9 mouse cellular contexts compared by ENCODE assay signal in the genomic region with DNA sequence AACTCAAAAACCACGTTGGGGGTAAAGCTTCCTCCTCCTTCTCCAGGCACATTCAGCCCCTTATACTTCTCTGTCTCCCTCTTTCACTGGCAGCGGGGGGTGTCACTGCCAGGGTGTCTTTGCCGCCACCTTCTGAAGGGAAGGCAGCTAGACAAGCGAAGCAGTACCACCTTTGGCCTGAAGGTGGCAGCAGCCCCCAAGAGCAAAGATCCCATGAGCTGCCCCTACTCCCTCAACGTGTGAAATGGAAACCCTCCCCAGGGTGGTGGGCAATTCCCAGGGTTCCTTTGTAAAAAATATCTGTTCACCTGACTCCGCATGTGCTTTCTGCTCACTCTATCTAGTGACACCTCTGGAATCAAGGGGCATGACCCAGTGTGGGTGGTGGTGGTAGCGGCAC. TPM values are rescaled to one million over a fixed set of nuclear protein-coding genes. Genes with fewer than 3 reads are reported as not detected.
DNase-seq lines count a peak whose midpoint lies in the region; ATAC-seq lines count a peak whose summit lies in the region.
"Had no signal": no experiment of that assay in that cellular context is flagged by ENCODE, and none has a peak within 500 bp of the region (broad histone marks: within the 10 kb centered on the region; RNA-seq: fewer than 3 reads in every experiment).

No protein-coding gene starts in this region.

- WGBS in hindbrain, embryonic 11.5 days: 15% methylated on average over 6 of the region's 7 CpGs
- 14% methylated on average over 7 of the region's 7 CpGs for WGBS in hindbrain, embryonic 16.5 days
- WGBS in stomach, embryonic 15.5 days: 14% methylated on average over 7 of the region's 7 CpGs

- H3K36me3 ChIP-seq in hindbrain, embryonic 11.5 days (ENCODE audit: control insufficient read depth, insufficient read depth, low read length): no peaks in the 10 kb centered on the region
- H3K36me3 ChIP-seq in hindbrain, embryonic 16.5 days (ENCODE audit: control insufficient read depth, insufficient read depth, low read length): no peaks in the 10 kb centered on the region
- no peaks in the 10 kb centered on the region for H3K36me3 ChIP-seq in stomach, embryonic 15.5 days
- H3K36me3 ChIP-seq: midbrain, embryonic 12.5 days had no signal

- H3K4me2 ChIP-seq in hindbrain, embryonic 11.5 days (replicated peaks; ENCODE audit: low read depth, low read length): no peak overlapping the region
- H3K4me2 ChIP-seq in hindbrain, embryonic 16.5 days (ENCODE audit: low read length): no peak overlapping the region
- H3K4me2 ChIP-seq in stomach, embryonic 15.5 days: no peak overlapping the region
- H3K4me2 ChIP-seq: midbrain, embryonic 12.5 days had no signal

- no peak for ATAC-seq in hindbrain, embryonic 11.5 days (ENCODE audit: low FRiP score)
- no peak for ATAC-seq in hindbrain, embryonic 16.5 days
- peak; percentile 13; the same call in 1 of the 2 replicates for ATAC-seq in stomach, embryonic 15.5 days (ENCODE audit: insufficient read depth, low FRiP score, low read depth)

- intact Hi-C loops in left cerebral cortex, postnatal 4 days (cut with DNase I): loop anchor here (5.0 to 10.0 kb wide), 2 partner anchors 159 to 177 kb away; no protein-coding TSS in a partner anchor

- DNase-seq in hindbrain, embryonic 11.5 days (ENCODE audit: low spot score): peak; percentile 89
- peak; percentile 88 for DNase-seq in cerebellum, adult 8-10 months
- DNase-seq in frontal cortex, postnatal 10 days (ENCODE audit: low spot score in 2 of 2): peak; percentile 72 to 86
- DNase-seq in induced T-regulatory cell, adult 2 months (ENCODE audit: low read depth): peak; percentile 93
- DNase-seq in left cerebral cortex, postnatal 4 days: peak; percentile 88
- peak; percentile 71 to 84 for DNase-seq in natural killer cell, adult 2 months (ENCODE audit: low spot score in 2 of 2)

- H3K4me1 ChIP-seq in hindbrain, embryonic 11.5 days (replicated peaks; ENCODE audit: control insufficient read depth, insufficient read depth, low read length): peaks cover 6% of the 10 kb centered on the region; the same call in 1 of the 2 replicates
- peaks cover 12% of the 10 kb centered on the region for H3K4me1 ChIP-seq in hindbrain, embryonic 16.5 days (ENCODE audit: control insufficient read depth, insufficient read depth, low read depth, low read length)
- peaks cover 29% of the 10 kb centered on the region for H3K4me1 ChIP-seq in stomach, embryonic 15.5 days

- H3K9me3 ChIP-seq in hindbrain, embryonic 11.5 days (ENCODE audit: control insufficient read depth, low read length): no peaks in the 10 kb centered on the region
- H3K9me3 ChIP-seq in hindbrain, embryonic 16.5 days (ENCODE audit: control insufficient read depth, low read length): no peaks in the 10 kb centered on the region
- H3K9me3 ChIP-seq in stomach, embryonic 15.5 days: no peaks in the 10 kb centered on the region
- H3K9me3 ChIP-seq: midbrain, embryonic 12.5 days had no signal

- H3K27me3 ChIP-seq in hindbrain, embryonic 11.5 days (ENCODE audit: control insufficient read depth, insufficient read depth, low read length): no peaks in the 10 kb centered on the region
- H3K27me3 ChIP-seq in hindbrain, embryonic 16.5 days (replicated peaks; ENCODE audit: control insufficient read depth, insufficient read depth, low read length): no peaks in the 10 kb centered on the region
- H3K27me3 ChIP-seq in stomach, embryonic 15.5 days (replicated peaks): no peaks in the 10 kb centered on the region

- H3K9ac ChIP-seq in hindbrain, embryonic 11.5 days (ENCODE audit: low read depth, low read length): no peak overlapping the region
- no peak overlapping the region for H3K9ac ChIP-seq in hindbrain, embryonic 16.5 days (ENCODE audit: low read depth, low read length)
- H3K9ac ChIP-seq in stomach, embryonic 15.5 days: no peak overlapping the region
- H3K9ac ChIP-seq: midbrain, embryonic 12.5 days had no signal

- H3K4me3 ChIP-seq in hindbrain, embryonic 11.5 days (ENCODE audit: low read depth, low read length): no peak overlapping the region
- H3K4me3 ChIP-seq in hindbrain, embryonic 16.5 days (ENCODE audit: low read length): no peak overlapping the region
- H3K4me3 ChIP-seq in stomach, embryonic 15.5 days (replicated peaks): no peak overlapping the region
- H3K4me3 ChIP-seq: midbrain, embryonic 12.5 days had no signal

- no peak overlapping the region for H3K27ac ChIP-seq in hindbrain, embryonic 11.5 days (ENCODE audit: low read depth, low read length)
- no peak overlapping the region for H3K27ac ChIP-seq in hindbrain, embryonic 16.5 days (ENCODE audit: low read depth, low read length)
- no peak overlapping the region for H3K27ac ChIP-seq in stomach, embryonic 15.5 days
- H3K27ac ChIP-seq: midbrain, embryonic 12.5 days had no signal

RNA-seq across cellular contexts. Expression of gene Abhd11, which starts 6.5 kb away (rescaled TPM):
- 45.1 and 48.3 TPM in 2 replicates for polyA plus RNA-seq in hindbrain, embryonic 11.5 days (2014; fragmentation: Nextera tagmentation; extraction: Ambion mirVana)
- polyA plus RNA-seq in hindbrain, embryonic 16.5 days (2015; fragmentation: Nextera tagmentation; extraction: Ambion mirVana): 73.3 and 82.1 TPM in 2 replicates
- 10 to 100 TPM; 56.6 to 60.8 TPM for total RNA-seq in left cerebral cortex, postnatal 4 days (2021)
- 70.9 and 78.9 TPM in 2 replicates for polyA plus RNA-seq in stomach, embryonic 15.5 days (2015; fragmentation: Nextera tagmentation; extraction: Ambion mirVana)

RNA-seq across cellular contexts. Expression of gene Stx1a, which starts 7.8 kb away (rescaled TPM):
- 21.8 and 24.0 TPM in 2 replicates for polyA plus RNA-seq in hindbrain, embryonic 11.5 days (2014; fragmentation: Nextera tagmentation; extraction: Ambion mirVana)
- polyA plus RNA-seq in hindbrain, embryonic 16.5 days (2015; fragmentation: Nextera tagmentation; extraction: Ambion mirVana): 147 and 162 TPM in 2 replicates
- 100 to 1,000 TPM; 261 to 264 TPM for total RNA-seq in left cerebral cortex, postnatal 4 days (2021)
- 11.8 and 12.3 TPM in 2 replicates for polyA plus RNA-seq in stomach, embryonic 15.5 days (2015; fragmentation: Nextera tagmentation; extraction: Ambion mirVana)

RNA-seq across cellular contexts. Expression of gene Cldn3, which starts 29.5 kb away (rescaled TPM):
- polyA plus RNA-seq in hindbrain, embryonic 11.5 days (2014; fragmentation: Nextera tagmentation; extraction: Ambion mirVana): 3.5 and 5.3 TPM in 2 replicates
- polyA plus RNA-seq in hindbrain, embryonic 16.5 days (2015; fragmentation: Nextera tagmentation; extraction: Ambion mirVana): 4.2 and 4.6 TPM in 2 replicates
- 1 to 10 TPM; 6.2 to 6.4 TPM for total RNA-seq in left cerebral cortex, postnatal 4 days (2021)
- 120 and 147 TPM in 2 replicates for polyA plus RNA-seq in stomach, embryonic 15.5 days (2015; fragmentation: Nextera tagmentation; extraction: Ambion mirVana)

RNA-seq across cellular contexts. Expression of gene Dnajc30, which starts 48.5 kb away (rescaled TPM):
- polyA plus RNA-seq in hindbrain, embryonic 11.5 days (2014; fragmentation: Nextera tagmentation; extraction: Ambion mirVana): 26.2 and 29.2 TPM in 2 replicates
- 44.0 and 45.3 TPM in 2 replicates for polyA plus RNA-seq in hindbrain, embryonic 16.5 days (2015; fragmentation: Nextera tagmentation; extraction: Ambion mirVana)
- total RNA-seq in left cerebral cortex, postnatal 4 days (2021): 10 to 100 TPM; 27.4 to 30.1 TPM
- 28.9 and 33.5 TPM in 2 replicates for polyA plus RNA-seq in stomach, embryonic 15.5 days (2015; fragmentation: Nextera tagmentation; extraction: Ambion mirVana)

RNA-seq across cellular contexts. Expression of gene Bud23, which starts 49.3 kb away (rescaled TPM):
- 113 and 118 TPM in 2 replicates for polyA plus RNA-seq in hindbrain, embryonic 11.5 days (2014; fragmentation: Nextera tagmentation; extraction: Ambion mirVana)
- 77.0 and 81.1 TPM in 2 replicates for polyA plus RNA-seq in hindbrain, embryonic 16.5 days (2015; fragmentation: Nextera tagmentation; extraction: Ambion mirVana)
- total RNA-seq in left cerebral cortex, postnatal 4 days (2021): 10 to 100 TPM; 51.7 to 52.1 TPM
- 98.6 and 112 TPM in 2 replicates for polyA plus RNA-seq in stomach, embryonic 15.5 days (2015; fragmentation: Nextera tagmentation; extraction: Ambion mirVana)

Comparison
In these comparisons a context has a peak if more than half of its experiments do, and no peak if none do; other contexts are left out.
1. RNA of gene Cldn3, which starts 29.5 kb away (polyA plus RNA-seq): 120 to 147 TPM in stomach, embryonic 15.5 days; 4.2 to 4.6 TPM in hindbrain, embryonic 16.5 days and 3.5 to 5.3 TPM in hindbrain, embryonic 11.5 days; every median in the first group is over 10 times any median in the second.
2. Peak in every context shown above with its lines, with median percentiles within 50 percentile points of each other: DNase-seq.